Mouse (Mus musculus): Measurements from ENCODE around the gene Pygb. TPM values are rescaled to one million over a fixed set of nuclear protein-coding genes. Genes with fewer than 3 reads are reported as not detected.

Gene Pygb
- polyA plus RNA-seq, 1 experiment from 2014 or later, result 38.9 TPM

- Histone ChIP-seq H3K4me1 (ENCODE audit: control insufficient read depth, insufficient read depth, low read length) (no peaks in the 10 kb centered on the region), H3K36me3 (replicated peaks; ENCODE audit: control insufficient read depth, insufficient read depth, low read depth, low read length) (no peaks in the 10 kb centered on the region), H3K9ac (replicated peaks; ENCODE audit: low read length) (no peak overlapping the region; the same call in 1 of the 2 replicates), H3K27me3 (ENCODE audit: control insufficient read depth, insufficient read depth, low read length) (no peaks in the 10 kb centered on the region), H3K27ac (replicated peaks; ENCODE audit: low read depth, low read length) (no peak overlapping the region), H3K4me3 (ENCODE audit: low read depth, low read length) (no peak overlapping the region), H3K9me3 (replicated peaks; ENCODE audit: control insufficient read depth, low read length) (no peaks in the 10 kb centered on the region), H3K4me2 (ENCODE audit: low read depth, low read length) (no peak overlapping the region)
- DNase-seq (ENCODE audit: low spot score), result peak; percentile 12
- no peak for ATAC-seq (replicated peaks; ENCODE audit: insufficient number of reproducible peaks, low FRiP score, low TSS enrichment, low read depth)
- WGBS, result 79% methylated on average over 13 of the region's 13 CpGs
Observed at GRCm38 (mm10) chr2:150750129-150750979, 36.2 kb upstream of the Pygb start.

GRCm38 (mm10) chr2:150755016-150755415 lies 31.5 kb upstream of the Pygb start:
- Histone ChIP-seq H3K4me1 (ENCODE audit: control insufficient read depth, insufficient read depth, low read length) (no peaks in the 10 kb centered on the region), H3K9me3 (replicated peaks; ENCODE audit: control insufficient read depth, low read length) (no peaks in the 10 kb centered on the region), H3K4me3 (ENCODE audit: low read depth, low read length) (no peak overlapping the region), H3K27ac (replicated peaks; ENCODE audit: low read depth, low read length) (no peak overlapping the region), H3K9ac (replicated peaks; ENCODE audit: low read length) (no peak overlapping the region), H3K36me3 (replicated peaks; ENCODE audit: control insufficient read depth, insufficient read depth, low read depth, low read length) (peaks cover under 1% of the 10 kb centered on the region), H3K4me2 (ENCODE audit: low read depth, low read length) (no peak overlapping the region), H3K27me3 (ENCODE audit: control insufficient read depth, insufficient read depth, low read length) (no peaks in the 10 kb centered on the region)
- ATAC-seq (replicated peaks; ENCODE audit: insufficient number of reproducible peaks, low FRiP score, low TSS enrichment, low read depth) (no peak), DNase-seq (ENCODE audit: low spot score) (no peak)
- 90% methylated on average over 3 of the region's 3 CpGs for WGBS

- Histone ChIP-seq H3K36me3 (replicated peaks; ENCODE audit: control insufficient read depth, insufficient read depth, low read depth, low read length) (peaks cover 2% of the 10 kb centered on the region), H3K9me3 (replicated peaks; ENCODE audit: control insufficient read depth, low read length) (no peaks in the 10 kb centered on the region), H3K9ac (replicated peaks; ENCODE audit: low read length) (no peak overlapping the region), H3K4me2 (ENCODE audit: low read depth, low read length) (no peak overlapping the region), H3K4me1 (ENCODE audit: control insufficient read depth, insufficient read depth, low read length) (no peaks in the 10 kb centered on the region), H3K27ac (replicated peaks; ENCODE audit: low read depth, low read length) (no peak overlapping the region), H3K27me3 (ENCODE audit: control insufficient read depth, insufficient read depth, low read length) (no peaks in the 10 kb centered on the region), H3K4me3 (ENCODE audit: low read depth, low read length) (no peak overlapping the region)
- ATAC-seq (replicated peaks; ENCODE audit: insufficient number of reproducible peaks, low FRiP score, low TSS enrichment, low read depth) (no peak), DNase-seq (ENCODE audit: low spot score) (no peak)
- WGBS, result 85% methylated on average over 7 of the region's 7 CpGs
Observed at GRCm38 (mm10) chr2:150761476-150761875, 25.1 kb upstream of the Pygb start.

GRCm38 (mm10) chr2:150765619-150766018 lies 20.9 kb upstream of the Pygb start:
- H3K4me2 ChIP-seq (ENCODE audit: low read depth, low read length), result no peak overlapping the region
- no peaks in the 10 kb centered on the region for H3K4me1 ChIP-seq (ENCODE audit: control insufficient read depth, insufficient read depth, low read length)
- 56% methylated on average over 2 of the region's 2 CpGs for WGBS
- ATAC-seq (replicated peaks; ENCODE audit: insufficient number of reproducible peaks, low FRiP score, low TSS enrichment, low read depth) (no peak), DNase-seq (ENCODE audit: low spot score) (no peak)
- no peaks in the 10 kb centered on the region for H3K27me3 ChIP-seq (ENCODE audit: control insufficient read depth, insufficient read depth, low read length)
- H3K4me3 ChIP-seq (ENCODE audit: low read depth, low read length), result no peak overlapping the region
- no peaks in the 10 kb centered on the region for H3K36me3 ChIP-seq (replicated peaks; ENCODE audit: control insufficient read depth, insufficient read depth, low read depth, low read length)
- H3K27ac ChIP-seq (replicated peaks; ENCODE audit: low read depth, low read length), result no peak overlapping the region
- no peak overlapping the region for H3K9ac ChIP-seq (replicated peaks; ENCODE audit: low read length)
- no peaks in the 10 kb centered on the region for H3K9me3 ChIP-seq (replicated peaks; ENCODE audit: control insufficient read depth, low read length)

GRCm38 (mm10) chr2:150766083-150766862 lies 20.3 kb upstream of the Pygb start:
- Histone ChIP-seq H3K36me3 (replicated peaks; ENCODE audit: control insufficient read depth, insufficient read depth, low read depth, low read length) (no peaks in the 10 kb centered on the region), H3K27ac (replicated peaks; ENCODE audit: low read depth, low read length) (no peak overlapping the region), H3K27me3 (ENCODE audit: control insufficient read depth, insufficient read depth, low read length) (no peaks in the 10 kb centered on the region), H3K4me3 (ENCODE audit: low read depth, low read length) (no peak overlapping the region), H3K4me1 (ENCODE audit: control insufficient read depth, insufficient read depth, low read length) (no peaks in the 10 kb centered on the region), H3K4me2 (ENCODE audit: low read depth, low read length) (no peak overlapping the region), H3K9me3 (replicated peaks; ENCODE audit: control insufficient read depth, low read length) (no peaks in the 10 kb centered on the region), H3K9ac (replicated peaks; ENCODE audit: low read length) (no peak overlapping the region)
- DNase-seq (ENCODE audit: low spot score), result no peak
- WGBS, result 90% methylated on average over 4 of the region's 4 CpGs
- no peak for ATAC-seq (replicated peaks; ENCODE audit: insufficient number of reproducible peaks, low FRiP score, low TSS enrichment, low read depth)

- DNase-seq (ENCODE audit: low spot score) (no peak), ATAC-seq (replicated peaks; ENCODE audit: insufficient number of reproducible peaks, low FRiP score, low TSS enrichment, low read depth) (no peak)
- Histone ChIP-seq H3K4me1 (ENCODE audit: control insufficient read depth, insufficient read depth, low read length) (no peaks in the 10 kb centered on the region), H3K9me3 (replicated peaks; ENCODE audit: control insufficient read depth, low read length) (no peaks in the 10 kb centered on the region), H3K9ac (replicated peaks; ENCODE audit: low read length) (no peak overlapping the region), H3K4me3 (ENCODE audit: low read depth, low read length) (no peak overlapping the region), H3K36me3 (replicated peaks; ENCODE audit: control insufficient read depth, insufficient read depth, low read depth, low read length) (no peaks in the 10 kb centered on the region), H3K27me3 (ENCODE audit: control insufficient read depth, insufficient read depth, low read length) (no peaks in the 10 kb centered on the region), H3K4me2 (ENCODE audit: low read depth, low read length) (no peak overlapping the region), H3K27ac (replicated peaks; ENCODE audit: low read depth, low read length) (no peak overlapping the region)
- whole genome bisulfite sequencing, result 90% methylated on average over 1 of the region's 1 CpGs
Observed at GRCm38 (mm10) chr2:150768678-150769077, 17.9 kb upstream of the Pygb start.

- Histone ChIP-seq H3K36me3 (replicated peaks; ENCODE audit: control insufficient read depth, insufficient read depth, low read depth, low read length) (no peaks in the 10 kb centered on the region), H3K4me3 (ENCODE audit: low read depth, low read length) (no peak overlapping the region), H3K27ac (replicated peaks; ENCODE audit: low read depth, low read length) (no peak overlapping the region), H3K9me3 (replicated peaks; ENCODE audit: control insufficient read depth, low read length) (no peaks in the 10 kb centered on the region), H3K4me1 (ENCODE audit: control insufficient read depth, insufficient read depth, low read length) (no peaks in the 10 kb centered on the region), H3K4me2 (ENCODE audit: low read depth, low read length) (no peak overlapping the region), H3K27me3 (ENCODE audit: control insufficient read depth, insufficient read depth, low read length) (no peaks in the 10 kb centered on the region), H3K9ac (replicated peaks; ENCODE audit: low read length) (no peak overlapping the region)
- WGBS, result 83% methylated on average over 1 of the region's 1 CpGs
- DNase-seq (ENCODE audit: low spot score) (no peak), ATAC-seq (replicated peaks; ENCODE audit: insufficient number of reproducible peaks, low FRiP score, low TSS enrichment, low read depth) (no peak)
Observed at GRCm38 (mm10) chr2:150770747-150771146, 15.8 kb upstream of the Pygb start.

GRCm38 (mm10) chr2:150771169-150771568 lies 15.4 kb upstream of the Pygb start:
- H3K4me3 ChIP-seq (ENCODE audit: low read depth, low read length), result no peak overlapping the region
- no peak for DNase-seq (ENCODE audit: low spot score)
- no peak for ATAC-seq (replicated peaks; ENCODE audit: insufficient number of reproducible peaks, low FRiP score, low TSS enrichment, low read depth)
- H3K27ac ChIP-seq (replicated peaks; ENCODE audit: low read depth, low read length), result no peak overlapping the region
- no peaks in the 10 kb centered on the region for H3K36me3 ChIP-seq (replicated peaks; ENCODE audit: control insufficient read depth, insufficient read depth, low read depth, low read length)
- H3K27me3 ChIP-seq (ENCODE audit: control insufficient read depth, insufficient read depth, low read length), result no peaks in the 10 kb centered on the region
- no peaks in the 10 kb centered on the region for H3K4me1 ChIP-seq (ENCODE audit: control insufficient read depth, insufficient read depth, low read length)
- WGBS, result 86% methylated on average over 6 of the region's 6 CpGs
- H3K4me2 ChIP-seq (ENCODE audit: low read depth, low read length), result no peak overlapping the region
- H3K9me3 ChIP-seq (replicated peaks; ENCODE audit: control insufficient read depth, low read length), result no peaks in the 10 kb centered on the region
- no peak overlapping the region for H3K9ac ChIP-seq (replicated peaks; ENCODE audit: low read length)

Data from embryonic facial prominence, embryonic 11.5 days (tissue).